Comparison of ENCODE assay signal across 18 mouse cellular contexts in the genomic region with DNA sequence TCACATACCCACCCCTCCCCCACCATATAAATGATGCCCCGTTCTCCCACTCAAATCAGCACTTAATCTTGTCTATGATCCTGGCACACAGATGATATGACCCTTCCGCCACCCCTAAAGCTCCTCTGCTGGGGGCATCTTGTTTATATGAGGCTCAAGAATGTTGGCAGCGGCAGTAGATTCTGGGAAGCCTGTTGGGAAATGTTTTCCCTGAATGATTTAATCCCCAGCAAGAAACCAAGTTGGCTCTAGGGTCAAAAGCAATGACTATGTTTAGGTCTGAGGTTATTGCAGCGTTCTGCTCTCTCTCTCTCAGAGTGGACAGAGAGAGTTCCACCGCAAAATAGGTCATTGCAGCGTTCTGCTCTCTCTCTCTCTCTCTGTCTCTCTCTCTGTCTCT.
DNase-seq lines count a peak whose midpoint lies in the region; ATAC-seq and TF ChIP-seq lines count a peak whose summit lies in the region.
"Had no signal": no experiment of that assay in that cellular context is flagged by ENCODE, and none has a peak within 500 bp of the region (broad histone marks: within the 10 kb centered on the region; RNA-seq: fewer than 3 reads in every experiment).

No protein-coding gene starts in this region.

- no peaks in the 10 kb centered on the region for H3K27me3 ChIP-seq in lung, embryonic 16.5 days (ENCODE audit: control insufficient read depth, insufficient read depth, low read depth, low read length)
- no peaks in the 10 kb centered on the region for H3K27me3 ChIP-seq in Patski
- no peaks in the 10 kb centered on the region for H3K27me3 ChIP-seq in liver, embryonic 14.5 days (ENCODE audit: control insufficient read depth, insufficient read depth, low read length)
- H3K27me3 ChIP-seq: embryonic facial prominence, embryonic 13.5 days; forebrain, embryonic 12.5 days; intestine, embryonic 15.5 days; limb, embryonic 12.5 days; lung, embryonic 15.5 days; stomach, embryonic 15.5 days had no signal

- CTCF ChIA-PET in Patski (lab: Charles Lee): interaction anchor here (0.7 to 4.9 kb wide), 18 partner anchors 10 to 613 kb away, joined by 3 to 88 read pairs (median 4); a partner anchor contains a TSS

- ATAC-seq in lung, embryonic 16.5 days (ENCODE audit: low read depth): peak; percentile 39; the same call in 1 of the 2 replicates
- peak; percentile 44 for ATAC-seq in Patski
- no peak for ATAC-seq in liver, embryonic 14.5 days (ENCODE audit: insufficient read depth)

- peak; percentile 12 for DNase-seq in adrenal gland, adult 2 months
- DNase-seq in adrenal gland, postnatal 14 days: no peak
- no peak for DNase-seq in lung, postnatal 10 days
- DNase-seq in Patski (ENCODE audit: low read depth, low spot score): peak; percentile 97
- no peak for DNase-seq in liver, embryonic 14.5 days (ENCODE audit: low read depth in 3 of 3, low spot score in 3 of 3)
- no peak for DNase-seq in heart, adult 18-20 months
- DNase-seq in frontal cortex, postnatal 25 days (ENCODE audit: low spot score in 2 of 2): no peak

- H3K4me3 ChIP-seq in lung, embryonic 16.5 days (ENCODE audit: low read length): no peak overlapping the region
- H3K4me3 ChIP-seq in liver, embryonic 14.5 days (ENCODE audit: insufficient read depth in 1 of 2, low read depth in 2 of 2, low read length in 2 of 2): no peak overlapping the region
- H3K4me3 ChIP-seq: embryonic facial prominence, embryonic 13.5 days; erythroblast, embryonic 14.5 days; forebrain, embryonic 12.5 days; gastrocnemius, adult 2 months; hindbrain, embryonic 10.5 days; intestine, embryonic 15.5 days; limb, embryonic 12.5 days; lung, embryonic 15.5 days; stomach, embryonic 15.5 days had no signal

- WGBS in lung, embryonic 16.5 days: 58% methylated on average over 6 of the region's 6 CpGs
- 77% methylated on average over 6 of the region's 6 CpGs for WGBS in liver, embryonic 14.5 days (ENCODE audit: insufficient replicate concordance)

- H3K9me3 ChIP-seq in lung, embryonic 16.5 days (ENCODE audit: control insufficient read depth, low read length): no peaks in the 10 kb centered on the region; the same call in 1 of the 2 replicates
- H3K9me3 ChIP-seq in liver, embryonic 14.5 days (ENCODE audit: control insufficient read depth, low read length): peaks cover 3% of the 10 kb centered on the region
- H3K9me3 ChIP-seq: intestine, embryonic 15.5 days; limb, embryonic 12.5 days; lung, embryonic 15.5 days; stomach, embryonic 15.5 days had no signal

- no peak overlapping the region for H3K4me2 ChIP-seq in lung, embryonic 16.5 days (ENCODE audit: low read depth, low read length)
- no peak overlapping the region for H3K4me2 ChIP-seq in liver, embryonic 14.5 days (ENCODE audit: low read depth)
- H3K4me2 ChIP-seq: forebrain, embryonic 12.5 days; intestine, embryonic 15.5 days; lung, embryonic 15.5 days; midbrain, embryonic 11.5 days; stomach, embryonic 15.5 days had no signal

- no peaks in the 10 kb centered on the region for H3K36me3 ChIP-seq in lung, embryonic 16.5 days (ENCODE audit: control insufficient read depth, insufficient read depth, low read length)
- no peaks in the 10 kb centered on the region for H3K36me3 ChIP-seq in liver, embryonic 14.5 days (replicated peaks; ENCODE audit: control insufficient read depth, insufficient read depth, low read depth)
- H3K36me3 ChIP-seq: embryonic facial prominence, embryonic 13.5 days; forebrain, embryonic 12.5 days; hindbrain, embryonic 10.5 days; intestine, embryonic 15.5 days; limb, embryonic 12.5 days; lung, embryonic 15.5 days; stomach, embryonic 15.5 days had no signal

- in situ Hi-C loops in Patski (cut with MboI; ENCODE audit: low pct_unique_long_range_greater_than_20kb): loop anchor here (5.0 kb wide), 2 partner anchors 87 to 197 kb away; no protein-coding TSS in a partner anchor

- no peak overlapping the region for H3K27ac ChIP-seq in lung, embryonic 16.5 days (ENCODE audit: low read length)
- peak overlapping the region; percentile 41 for H3K27ac ChIP-seq in liver, embryonic 14.5 days
- H3K27ac ChIP-seq: embryonic facial prominence, embryonic 13.5 days; forebrain, embryonic 12.5 days; gastrocnemius, adult 2 months; hindbrain, embryonic 10.5 days; intestine, embryonic 15.5 days; limb, embryonic 12.5 days; lung, embryonic 15.5 days; stomach, embryonic 15.5 days had no signal

- POLR2A ChIA-PET in Patski (lab: Charles Lee): interaction anchor here (0.7 to 3.7 kb wide), 7 partner anchors 14 to 199 kb away, joined by 3 to 50 read pairs (median 16); a partner anchor contains a TSS

- H3K9ac ChIP-seq in lung, embryonic 16.5 days (ENCODE audit: low read length): no peak overlapping the region
- no peak overlapping the region for H3K9ac ChIP-seq in liver, embryonic 14.5 days (replicated peaks)
- H3K9ac ChIP-seq: embryonic facial prominence, embryonic 13.5 days; forebrain, embryonic 12.5 days; intestine, embryonic 15.5 days; limb, embryonic 12.5 days; lung, embryonic 15.5 days; stomach, embryonic 15.5 days had no signal

- H3K4me1 ChIP-seq in lung, embryonic 16.5 days (replicated peaks; ENCODE audit: control insufficient read depth, insufficient read depth, low read length): no peaks in the 10 kb centered on the region
- peaks cover 23 to 45% of the 10 kb centered on the region in 2 experiments for H3K4me1 ChIP-seq in liver, embryonic 14.5 days (replicated peaks; ENCODE audit: control insufficient read depth in 2 of 2, insufficient read depth in 2 of 2, low read length in 1 of 2)

- TF ChIP-seq EP300 in liver, embryonic 14.5 days (IDR thresholded peaks at IDR 0.05; ENCODE audit: low read depth): no peak

- TF ChIP-seq CTCF in Patski (IDR thresholded peaks at IDR 0.05): no peak
- no peak for TF ChIP-seq CTCF in liver, embryonic 14.5 days (IDR thresholded peaks at IDR 0.05; ENCODE audit: low read depth)

Comparison
In these comparisons a context has a peak if more than half of its experiments do, and no peak if none do; other contexts are left out.
1. DNase-seq: peak in adrenal gland, adult 2 months (single experiment) and Patski (single experiment); none in adrenal gland, postnatal 14 days (single experiment), lung, postnatal 10 days (single experiment), liver, embryonic 14.5 days (0 of 3), heart, adult 18-20 months (0 of 2) and frontal cortex, postnatal 25 days (0 of 2).